Mouse (Mus musculus): ENCODE data around the gene Vps53.
"Not testable (repeated sequence)": the region's sequence is repeated elsewhere in the genome, so short reads cannot be mapped to it uniquely, and the experiment has no call there.

The Vps53 gene

DNA sequence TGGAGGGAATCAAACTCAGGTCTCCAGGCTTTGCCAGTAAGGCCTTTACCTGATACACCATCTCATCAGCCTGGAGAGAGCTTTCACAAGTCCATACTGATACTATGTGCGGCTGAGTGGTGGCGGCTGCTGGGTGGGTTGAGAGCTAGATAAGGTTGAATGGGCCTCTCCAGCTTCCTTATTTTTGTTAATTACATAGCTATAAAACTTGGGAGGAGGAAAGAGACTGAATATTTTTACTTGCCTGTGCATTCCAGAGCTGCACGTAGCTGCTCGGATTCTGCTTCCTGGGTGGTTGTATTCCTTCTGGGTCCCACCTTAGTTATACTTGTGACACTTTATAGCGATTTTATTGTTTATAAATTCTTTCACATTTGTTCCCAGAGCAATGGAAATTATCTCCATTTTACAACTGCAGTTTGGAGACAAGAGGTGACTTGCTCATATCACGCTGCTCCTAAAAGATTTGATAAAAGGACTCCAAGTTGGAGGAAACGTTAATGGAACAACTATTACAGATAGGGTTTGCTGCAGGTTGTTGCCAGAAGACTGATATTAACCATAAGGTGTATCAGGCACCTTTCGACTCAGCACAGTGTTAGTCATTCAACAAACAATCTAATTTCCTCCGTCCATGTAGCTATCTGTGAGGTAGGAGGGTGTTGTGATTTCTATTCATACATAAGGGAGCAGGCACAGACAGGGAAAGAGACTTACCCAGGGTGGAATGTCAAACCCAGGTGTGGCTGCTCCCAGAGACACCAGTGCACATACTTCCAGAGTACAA lies 168.4 kb downstream of the Vps53 start:
- DNase-seq: no peak

DNA sequence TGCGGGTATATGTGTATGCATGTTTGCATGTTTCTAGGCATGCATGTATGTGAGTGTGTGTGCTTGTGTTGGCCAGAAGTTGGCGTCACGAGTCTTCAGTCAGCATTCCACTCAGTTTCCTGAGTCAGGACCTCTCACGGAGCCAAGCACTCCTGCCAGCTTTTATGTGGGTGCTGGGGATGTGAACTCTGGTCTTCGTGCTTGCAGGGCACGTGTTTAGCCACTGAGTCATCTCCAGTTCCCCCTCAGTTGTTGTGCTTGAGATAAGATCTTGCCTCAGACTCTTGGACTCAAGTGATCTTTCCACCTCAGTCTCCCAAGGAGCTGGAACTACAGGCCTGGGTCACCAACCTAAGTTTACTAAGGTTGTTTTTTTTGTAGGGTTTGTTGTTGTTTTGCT lies 170.3 kb downstream of the Vps53 start:
- no peak for DNase-seq

DNA sequence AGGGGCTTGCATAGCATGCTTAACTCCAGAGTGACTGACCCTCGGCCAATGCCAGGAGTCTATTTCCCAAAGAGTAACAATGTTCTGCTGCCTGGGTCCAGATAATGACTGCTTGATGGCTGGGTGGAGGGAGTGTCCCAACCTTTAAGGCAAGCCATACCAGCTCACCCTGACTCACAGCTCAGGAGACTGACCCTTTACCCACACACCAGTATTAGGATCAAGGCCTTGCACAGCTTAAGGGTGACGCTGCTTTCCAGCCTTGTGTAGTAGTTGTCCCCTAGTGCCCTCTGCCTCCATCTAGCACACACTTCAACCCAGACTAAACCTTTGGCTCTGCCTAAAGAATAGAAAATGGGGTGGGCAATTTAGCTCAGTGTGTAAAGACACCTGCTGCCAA lies 171.3 kb downstream of the Vps53 start:
- DNase-seq: no peak

DNA sequence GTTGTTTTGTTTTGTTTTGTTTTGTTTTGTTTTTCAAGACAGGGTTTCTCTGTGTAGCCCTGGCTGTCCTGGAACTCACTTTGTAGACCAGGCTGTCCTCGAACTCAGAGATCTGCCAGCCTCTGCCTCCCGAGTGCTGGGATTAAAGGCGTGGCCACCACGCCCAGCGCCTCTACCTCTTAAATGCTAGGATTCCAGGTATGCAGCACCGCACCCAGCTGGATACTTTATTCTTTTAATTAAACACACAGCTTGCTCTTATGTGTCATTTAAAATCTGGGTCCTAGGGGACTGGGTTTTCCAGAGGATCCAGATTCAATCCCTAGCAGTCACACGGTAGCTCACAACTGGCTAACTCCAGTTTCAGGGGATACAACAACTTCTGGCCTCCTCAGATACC lies 175.2 kb downstream of the Vps53 start:
- not testable (repeated sequence) for DNase-seq

DNA sequence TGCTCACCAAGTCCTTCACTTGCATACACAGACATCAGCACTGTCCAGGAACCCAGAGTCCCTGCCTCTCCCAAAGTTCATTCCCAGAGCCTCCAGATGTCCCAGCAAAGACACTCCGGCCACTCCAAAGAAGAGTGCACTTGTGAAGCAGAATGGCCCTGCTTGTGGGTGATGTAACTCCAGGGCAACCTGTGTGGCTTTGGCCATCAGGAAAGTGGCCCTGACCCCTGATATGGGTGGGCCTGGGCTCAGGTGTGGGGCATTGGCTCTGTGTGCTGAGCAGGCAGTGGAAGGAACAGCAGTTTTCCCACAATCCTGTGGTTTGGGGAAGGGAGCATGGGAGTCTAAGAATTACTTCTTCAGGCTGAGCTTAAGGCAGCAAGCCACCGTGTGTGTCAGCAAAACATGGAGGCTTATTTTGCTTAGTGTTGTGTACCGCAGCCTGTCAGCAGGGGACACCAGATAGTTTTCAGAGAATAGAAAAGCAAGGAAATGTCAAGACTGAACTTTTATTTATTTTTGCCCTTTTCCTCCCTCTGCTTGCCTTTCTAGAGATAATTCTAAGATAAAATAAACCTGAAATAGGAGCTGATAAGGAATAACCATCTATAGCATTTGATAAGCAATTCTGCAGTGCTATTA lies 178.1 kb downstream of the Vps53 start:
- peak; percentile 60 for DNase-seq

DNA sequence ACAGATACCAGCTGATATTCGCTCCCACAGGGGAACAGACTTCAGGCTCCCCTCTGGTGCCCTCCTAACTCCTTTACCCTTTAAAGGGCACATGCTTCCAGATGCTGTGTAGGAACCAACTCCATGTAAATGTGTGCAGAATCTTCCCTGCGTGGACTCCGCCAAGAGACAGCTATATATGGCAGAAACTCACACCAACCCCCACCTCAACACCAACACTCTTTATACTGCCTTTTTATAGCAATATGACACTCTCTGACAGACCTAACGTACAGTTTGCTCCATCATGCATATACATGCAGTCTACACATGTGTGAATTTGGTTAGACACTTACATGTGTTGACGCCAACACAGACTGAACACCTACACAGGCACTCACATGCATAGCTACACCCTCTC lies 178.7 kb downstream of the Vps53 start:
- DNase-seq: no peak

DNA sequence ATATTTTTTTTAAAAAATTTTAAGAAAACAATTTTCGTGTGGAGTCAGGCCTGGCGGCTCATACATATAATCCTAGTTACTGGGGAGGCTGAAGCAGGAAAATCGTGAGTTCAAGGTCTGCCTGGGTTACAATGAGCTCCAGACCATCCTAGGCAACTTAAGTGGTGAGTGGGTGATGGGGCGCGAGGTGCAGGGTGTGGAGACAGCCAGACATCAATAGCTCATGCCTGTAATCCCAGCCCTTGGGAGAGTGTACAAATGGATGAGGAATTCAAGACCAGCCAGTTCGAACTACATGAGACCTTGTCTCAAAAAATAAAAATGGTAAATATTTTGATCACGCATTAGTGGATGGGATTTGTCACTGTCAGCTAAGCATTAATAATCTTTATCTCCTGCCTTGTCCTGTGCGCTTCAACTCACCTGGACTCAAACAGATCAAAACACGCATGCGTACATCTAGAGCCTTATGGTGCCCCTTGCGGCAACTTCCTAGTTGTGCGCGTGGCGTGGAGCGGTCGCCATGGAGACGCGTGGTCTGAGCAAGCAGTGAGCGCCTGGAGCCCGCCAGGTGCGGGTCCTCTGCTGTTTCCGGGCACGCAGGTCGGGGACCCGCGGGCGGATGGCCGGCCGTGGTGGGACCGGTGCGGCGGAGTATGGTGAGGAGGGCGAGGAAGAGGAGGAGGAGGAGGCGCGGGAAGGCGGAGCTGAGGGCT lies 179.8 kb downstream of the Vps53 start, which contains the start of gene 1700016K19Rik:
Gene 1700016K19Rik (plus strand): TSS at position 473 of the 716 bp plus-strand sequence.
- peak; percentile 89 for DNase-seq
